Mouse (Mus musculus): ENCODE measurements around the gene Zdhhc14. TPM values are rescaled to one million over a fixed set of nuclear protein-coding genes. Genes with fewer than 3 reads are reported as not detected.

Zdhhc14 gene
- polyA plus RNA-seq, 1 experiment from 2014 or later, result 8.4 TPM

- no peak for ATAC-seq (ENCODE audit: low read depth)
- Histone ChIP-seq H3K4me2 (no peak overlapping the region; the same call in 1 of the 2 replicates), H3K4me1 (replicated peaks) (peaks cover 32% of the 10 kb centered on the region), H3K9ac (no peak overlapping the region), H3K9me3 (no peaks in the 10 kb centered on the region), H3K27me3 (peaks cover 8% of the 10 kb centered on the region), H3K27ac (replicated peaks) (peak overlapping the region; percentile 98), H3K4me3 (peak overlapping the region; percentile 79; the same call in 1 of the 2 replicates), H3K36me3 (no peaks in the 10 kb centered on the region)
- WGBS, result 81% methylated on average over 3 of the region's 3 CpGs
These were observed 2.0 kb upstream of the Zdhhc14 start for GRCm38 (mm10) chr17:5490351-5490750.

- peak; percentile 93 for ATAC-seq (ENCODE audit: low read depth)
- Histone ChIP-seq H3K36me3 (no peaks in the 10 kb centered on the region), H3K9me3 (no peaks in the 10 kb centered on the region), H3K27me3 (peaks cover 8% of the 10 kb centered on the region), H3K9ac (peak overlapping the region; percentile 92), H3K4me1 (replicated peaks) (peaks cover 36% of the 10 kb centered on the region), H3K4me2 (peak overlapping the region; percentile 91), H3K4me3 (peak overlapping the region; percentile 79), H3K27ac (replicated peaks) (peak overlapping the region; percentile 98)
- WGBS, result under 1% methylated on average over 29 of the region's 29 CpGs
These were observed 1.1 kb upstream of the Zdhhc14 start for GRCm38 (mm10) chr17:5491031-5491800.

GRCm38 (mm10) chr17:5492746-5493160 is 396 bp downstream of the Zdhhc14 start:
- under 1% methylated on average over 48 of the region's 48 CpGs for WGBS
- H3K4me3 ChIP-seq, result peak overlapping the region; percentile 79

DNA sequence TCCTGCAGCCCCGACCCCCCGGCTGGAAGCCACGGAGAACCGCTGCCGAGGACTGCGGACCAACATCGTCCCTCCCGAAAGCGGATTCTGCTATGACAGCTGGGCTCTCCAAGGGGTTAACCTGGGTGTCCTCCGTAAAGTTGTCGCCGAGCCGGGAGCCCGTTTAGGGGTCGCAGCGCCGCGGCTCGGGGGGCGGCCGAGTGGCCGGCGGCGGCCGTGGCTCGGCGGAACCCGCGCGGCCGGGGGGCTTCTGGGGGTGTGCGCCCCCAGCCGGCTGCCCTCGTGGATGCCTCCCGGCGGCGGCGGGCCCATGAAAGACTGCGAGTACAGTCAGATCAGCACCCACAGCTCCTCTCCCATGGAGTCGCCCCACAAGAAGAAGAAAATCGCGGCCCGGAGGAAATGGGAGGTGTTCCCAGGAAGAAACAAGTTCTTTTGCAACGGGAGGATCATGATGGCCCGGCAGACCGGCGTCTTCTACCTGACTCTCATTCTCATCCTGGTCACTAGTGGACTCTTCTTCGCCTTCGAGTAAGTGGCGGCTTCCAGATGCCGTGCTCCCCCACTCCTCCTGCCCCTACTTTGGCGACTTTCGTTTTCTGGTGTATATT is 909 bp downstream of the Zdhhc14 start:
- H3K4me2 ChIP-seq, result peak overlapping the region; percentile 91
- peaks cover 36% of the 10 kb centered on the region for H3K4me1 ChIP-seq (replicated peaks)
- H3K27me3 ChIP-seq, result peaks cover 8% of the 10 kb centered on the region
- no peak for ATAC-seq (ENCODE audit: low read depth)
- peak overlapping the region; percentile 98 for H3K27ac ChIP-seq (replicated peaks)
- H3K4me3 ChIP-seq, result peak overlapping the region; percentile 79
- no peaks in the 10 kb centered on the region for H3K9me3 ChIP-seq
- peak overlapping the region; percentile 92 for H3K9ac ChIP-seq
- 2% methylated on average over 52 of the region's 53 CpGs for WGBS
- no peaks in the 10 kb centered on the region for H3K36me3 ChIP-seq

More at GRCm38 (mm10) chr17:5492746-5493160, 396 bp downstream of the Zdhhc14 start:
- Histone ChIP-seq H3K9ac (peak overlapping the region; percentile 92), H3K36me3 (no peaks in the 10 kb centered on the region), H3K9me3 (no peaks in the 10 kb centered on the region), H3K4me1 (replicated peaks) (peaks cover 36% of the 10 kb centered on the region), H3K27ac (replicated peaks) (peak overlapping the region; percentile 98), H3K27me3 (peaks cover 8% of the 10 kb centered on the region), H3K4me2 (peak overlapping the region; percentile 91)
- ATAC-seq (ENCODE audit: low read depth), result peak; percentile 57

GRCm38 (mm10) chr17:5493809-5494208 is 1.5 kb downstream of the Zdhhc14 start:
- Histone ChIP-seq H3K9me3 (no peaks in the 10 kb centered on the region), H3K4me3 (peak overlapping the region; percentile 79), H3K27ac (replicated peaks) (no peak overlapping the region), H3K36me3 (no peaks in the 10 kb centered on the region), H3K9ac (peak overlapping the region; percentile 92), H3K4me1 (replicated peaks) (peaks cover 36% of the 10 kb centered on the region), H3K27me3 (peaks cover 8% of the 10 kb centered on the region), H3K4me2 (peak overlapping the region; percentile 91)
- ATAC-seq (ENCODE audit: low read depth), result no peak
- 29% methylated on average over 4 of the region's 4 CpGs for WGBS

GRCm38 (mm10) chr17:5494832-5495231 is 2.5 kb downstream of the Zdhhc14 start:
- ATAC-seq (ENCODE audit: low read depth), result no peak
- Histone ChIP-seq H3K27me3 (peaks cover 8% of the 10 kb centered on the region), H3K4me1 (replicated peaks) (peaks cover 36% of the 10 kb centered on the region), H3K27ac (replicated peaks) (no peak overlapping the region), H3K9me3 (no peaks in the 10 kb centered on the region), H3K9ac (peak overlapping the region; percentile 43; the same call in 1 of the 2 replicates), H3K4me3 (peak overlapping the region; percentile 79), H3K4me2 (peak overlapping the region; percentile 91), H3K36me3 (no peaks in the 10 kb centered on the region)
- WGBS, result 86% methylated on average over 7 of the region's 7 CpGs

GRCm38 (mm10) chr17:5497695-5498094 is 5.3 kb downstream of the Zdhhc14 start:
- H3K9me3 ChIP-seq, result no peaks in the 10 kb centered on the region
- peaks cover 25% of the 10 kb centered on the region for H3K4me1 ChIP-seq (replicated peaks)
- ATAC-seq (ENCODE audit: low read depth), result no peak
- H3K36me3 ChIP-seq, result no peaks in the 10 kb centered on the region
- H3K4me2 ChIP-seq, result no peak overlapping the region
- no peak overlapping the region for H3K9ac ChIP-seq
- H3K27ac ChIP-seq (replicated peaks), result no peak overlapping the region
- WGBS, result 84% methylated on average over 8 of the region's 8 CpGs
- H3K4me3 ChIP-seq, result no peak overlapping the region
- peaks cover 8% of the 10 kb centered on the region for H3K27me3 ChIP-seq

DNA sequence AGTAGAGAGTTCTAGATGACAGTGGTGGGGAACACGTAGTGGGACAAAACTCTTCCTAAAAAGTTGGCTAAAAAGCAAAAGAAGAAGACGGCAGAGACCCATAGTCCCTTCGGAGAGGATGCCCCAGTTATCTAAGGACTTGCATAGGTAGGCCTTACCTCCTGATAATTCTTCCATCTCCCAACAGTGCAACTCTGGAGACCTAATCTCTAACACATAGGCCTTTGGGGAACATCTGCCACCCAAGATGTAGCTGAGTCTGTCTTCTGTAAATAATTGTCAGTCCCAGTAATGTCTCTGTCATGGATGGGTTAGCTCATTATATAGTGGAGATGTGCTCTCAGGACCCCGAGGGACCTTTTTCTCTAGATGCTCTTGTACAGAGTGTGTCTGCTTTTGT is 6.6 kb downstream of the Zdhhc14 start:
- Histone ChIP-seq H3K4me3 (no peak overlapping the region), H3K9ac (no peak overlapping the region), H3K9me3 (no peaks in the 10 kb centered on the region), H3K27me3 (peaks cover 2% of the 10 kb centered on the region), H3K36me3 (no peaks in the 10 kb centered on the region), H3K4me1 (replicated peaks) (peaks cover 18% of the 10 kb centered on the region), H3K4me2 (no peak overlapping the region), H3K27ac (replicated peaks) (no peak overlapping the region)
- ATAC-seq (ENCODE audit: low read depth), result no peak
- 92% methylated on average over 4 of the region's 4 CpGs for WGBS

DNA sequence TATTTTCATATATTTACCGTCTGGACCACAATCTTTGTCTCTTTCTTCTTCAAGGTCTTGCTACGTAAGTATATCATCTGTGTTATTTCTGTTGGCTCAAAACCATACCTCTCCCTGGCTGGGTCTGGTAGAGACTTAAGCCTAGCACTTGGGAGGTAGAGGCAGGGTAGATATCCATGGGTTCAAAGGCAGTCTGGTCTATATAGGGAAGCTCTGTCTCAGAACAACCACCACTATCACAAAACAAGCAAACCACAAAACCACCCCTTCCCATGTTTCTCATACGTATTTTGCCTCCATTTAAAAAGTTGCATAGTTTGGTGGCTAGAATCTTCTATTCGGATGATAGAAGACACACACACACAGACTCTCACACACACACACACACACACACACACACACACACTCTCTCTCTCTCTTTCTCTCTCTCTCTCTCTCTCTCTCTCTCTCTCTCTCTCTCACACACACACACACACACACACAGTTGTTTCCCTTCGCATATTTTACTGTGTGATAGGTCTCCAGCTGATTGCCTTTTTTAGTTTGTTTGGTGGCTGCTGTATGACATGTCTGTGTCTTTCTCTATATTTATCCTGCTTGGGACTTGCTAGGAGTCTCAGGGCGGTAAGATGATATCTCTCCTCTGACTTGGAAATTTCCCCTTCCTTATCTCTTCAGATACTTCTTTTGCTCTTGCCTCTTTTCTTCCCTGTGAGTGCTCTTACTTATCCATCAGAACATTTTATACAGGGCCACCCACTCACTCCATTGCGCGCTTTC is 11.8 kb downstream of the Zdhhc14 start:
- peaks cover 8% of the 10 kb centered on the region for H3K4me1 ChIP-seq (replicated peaks)
- H3K9ac ChIP-seq, result no peak overlapping the region
- no peaks in the 10 kb centered on the region for H3K36me3 ChIP-seq
- no peak overlapping the region for H3K4me2 ChIP-seq
- no peaks in the 10 kb centered on the region for H3K9me3 ChIP-seq
- ATAC-seq (ENCODE audit: low read depth), result no peak
- 89% methylated on average over 8 of the region's 8 CpGs for WGBS
- H3K27ac ChIP-seq (replicated peaks), result no peak overlapping the region
- H3K4me3 ChIP-seq, result no peak overlapping the region
- H3K27me3 ChIP-seq, result no peaks in the 10 kb centered on the region

- 85% methylated on average over 4 of the region's 4 CpGs for WGBS
These were observed 12.6 kb downstream of the Zdhhc14 start for GRCm38 (mm10) chr17:5504969-5505368.

GRCm38 (mm10) chr17:5506553-5506952 is 14.2 kb downstream of the Zdhhc14 start:
- no peak overlapping the region for H3K27ac ChIP-seq (replicated peaks)
- peak; percentile 47; the same call in 1 of the 2 replicates for ATAC-seq (ENCODE audit: low read depth)
- WGBS, result 58% methylated on average over 7 of the region's 7 CpGs
- no peak overlapping the region for H3K4me3 ChIP-seq
- H3K36me3 ChIP-seq, result no peaks in the 10 kb centered on the region
- no peak overlapping the region for H3K9ac ChIP-seq
- no peak overlapping the region for H3K4me2 ChIP-seq
- peaks cover 8% of the 10 kb centered on the region for H3K4me1 ChIP-seq (replicated peaks)
- no peaks in the 10 kb centered on the region for H3K9me3 ChIP-seq
- H3K27me3 ChIP-seq, result no peaks in the 10 kb centered on the region

More at GRCm38 (mm10) chr17:5504969-5505368, 12.6 kb downstream of the Zdhhc14 start:
- no peaks in the 10 kb centered on the region for H3K9me3 ChIP-seq
- no peak overlapping the region for H3K27ac ChIP-seq (replicated peaks)
- H3K27me3 ChIP-seq, result no peaks in the 10 kb centered on the region
- no peaks in the 10 kb centered on the region for H3K36me3 ChIP-seq
- H3K4me1 ChIP-seq (replicated peaks), result peaks cover 8% of the 10 kb centered on the region
- no peak overlapping the region for H3K4me2 ChIP-seq
- no peak overlapping the region for H3K9ac ChIP-seq
- no peak for ATAC-seq (ENCODE audit: low read depth)
- no peak overlapping the region for H3K4me3 ChIP-seq

- H3K9ac ChIP-seq, result no peak overlapping the region
- no peak for ATAC-seq (ENCODE audit: low read depth)
- no peaks in the 10 kb centered on the region for H3K9me3 ChIP-seq
- no peaks in the 10 kb centered on the region for H3K36me3 ChIP-seq
- peaks cover 8% of the 10 kb centered on the region for H3K4me1 ChIP-seq (replicated peaks)
- no peak overlapping the region for H3K27ac ChIP-seq (replicated peaks)
- no peaks in the 10 kb centered on the region for H3K27me3 ChIP-seq
- H3K4me3 ChIP-seq, result no peak overlapping the region
- no peak overlapping the region for H3K4me2 ChIP-seq
- WGBS, result 69% methylated on average over 5 of the region's 5 CpGs
These were observed 14.6 kb downstream of the Zdhhc14 start for GRCm38 (mm10) chr17:5506988-5507387.
